Mouse (Mus musculus) ZHBTc4 (cell line): ENCODE measurements around the gene Cubn.

Experiments
- DNase-seq: peaks from one replicate; pipeline ENCODE4 v3.0.0-alpha.2; 2011; ENCODE audit warnings: low read depth, low spot score

The Cubn gene

GRCm38 (mm10) chr2:13357885-13358552 lies 133.6 kb downstream of the Cubn start:
- no peak for DNase-seq

DNA sequence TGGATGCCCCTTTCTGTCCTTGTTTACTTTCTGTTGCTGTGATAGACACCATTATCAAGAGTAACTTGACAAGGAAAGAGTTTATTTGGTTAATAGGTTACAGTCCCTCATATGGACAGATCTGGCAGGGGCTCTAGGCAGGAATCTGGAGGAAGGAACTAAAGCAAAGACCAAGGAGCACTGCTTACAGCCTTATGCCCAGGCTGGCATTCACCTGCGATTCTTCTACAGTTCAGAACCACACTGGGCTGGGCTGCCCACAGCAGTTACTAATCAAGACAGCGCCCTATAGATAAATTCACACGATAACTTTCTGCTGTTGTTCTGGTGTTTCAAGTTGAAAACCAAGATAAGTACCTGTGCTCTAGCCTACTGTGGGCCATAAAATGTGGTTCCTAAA lies 138.8 kb downstream of the Cubn start:
- no peak for DNase-seq

DNA sequence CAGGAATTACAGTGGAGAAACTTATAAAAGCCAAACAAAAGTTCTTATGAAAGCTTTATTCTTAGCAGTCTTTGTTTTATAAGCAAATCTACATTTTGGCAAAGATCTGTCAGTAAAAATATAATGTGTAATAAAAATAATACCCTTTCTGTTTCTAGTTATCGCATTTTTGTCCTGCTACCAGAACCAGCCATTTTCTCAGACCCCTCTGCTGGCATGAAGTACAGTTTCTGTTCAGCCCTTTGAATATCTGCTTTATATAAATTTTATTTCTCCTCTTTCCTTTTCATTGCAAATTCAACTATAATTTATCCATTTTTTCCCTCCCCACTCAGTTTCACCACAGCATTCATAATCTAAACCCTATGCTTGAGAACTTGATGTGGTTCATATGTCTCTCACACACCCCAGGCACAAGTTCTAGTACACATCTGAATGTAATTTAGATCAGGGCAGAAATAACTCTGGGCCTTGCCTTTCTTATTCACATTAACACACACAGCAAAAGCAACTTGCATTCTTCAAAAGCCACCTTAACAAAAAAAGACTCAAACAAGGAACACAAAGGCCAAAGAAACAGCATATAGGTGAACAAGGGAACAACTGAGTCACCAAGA lies 139.4 kb downstream of the Cubn start:
- no peak for DNase-seq

GRCm38 (mm10) chr2:13342325-13342926 lies 149.2 kb downstream of the Cubn start:
- DNase-seq, result no peak

GRCm38 (mm10) chr2:13335446-13335845 lies 156.2 kb downstream of the Cubn start:
- DNase-seq, result no peak

DNA sequence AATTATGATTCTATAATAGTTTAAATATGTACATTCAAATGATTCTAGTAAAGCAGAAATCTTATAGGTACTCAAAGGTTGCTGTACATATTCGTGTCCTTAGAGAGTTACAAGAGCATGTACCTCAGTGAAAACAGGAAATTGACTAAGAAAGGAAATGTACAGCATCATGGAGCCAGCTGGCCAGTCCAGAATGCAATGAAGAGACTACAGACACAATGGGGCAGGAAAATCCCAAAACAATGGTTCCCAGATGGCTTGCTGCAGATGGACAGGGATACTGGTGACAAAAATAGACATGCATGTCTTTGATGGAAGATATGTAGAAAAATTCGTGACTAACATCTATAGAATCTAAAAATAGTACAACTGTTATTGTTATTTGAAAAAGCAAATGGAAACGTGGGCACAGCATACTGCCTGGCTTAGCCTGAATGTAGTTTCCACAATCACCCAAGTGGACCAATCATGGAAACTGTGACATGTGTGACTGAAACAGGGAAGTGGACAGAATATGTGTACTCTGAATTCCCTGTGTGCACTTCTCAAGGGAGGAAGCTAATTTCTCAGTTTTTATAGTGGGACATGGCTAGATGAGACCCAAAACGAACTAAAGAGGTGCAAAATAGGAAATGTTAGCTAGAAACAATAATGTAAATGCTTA lies 161.7 kb downstream of the Cubn start:
- DNase-seq, result no peak

GRCm38 (mm10) chr2:13303376-13303775 lies 188.2 kb downstream of the Cubn start:
- DNase-seq, result no peak

- DNase-seq, result peak; percentile 44
These were observed 192.6 kb downstream of the Cubn start for GRCm38 (mm10) chr2:13299031-13299430.

DNA sequence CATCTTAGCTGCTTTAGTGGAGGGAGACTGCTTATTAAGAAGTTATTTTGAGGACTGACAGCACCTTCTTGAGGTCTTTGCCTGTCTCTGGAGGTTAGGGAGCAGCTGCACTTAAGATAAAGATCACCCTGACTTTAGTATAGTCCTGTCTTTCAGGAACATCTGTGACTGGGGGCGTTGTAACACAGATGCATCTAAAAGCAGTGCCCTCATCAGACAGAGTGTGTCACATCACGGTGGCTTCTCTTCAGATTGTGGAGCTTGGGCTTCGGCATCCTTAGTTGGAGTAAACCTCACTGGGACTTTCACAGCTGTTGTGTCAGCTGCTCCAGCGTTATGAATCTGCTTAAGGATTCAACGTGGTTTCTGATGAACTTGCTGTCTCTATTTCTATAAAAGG lies 193.9 kb downstream of the Cubn start:
- no peak for DNase-seq

DNA sequence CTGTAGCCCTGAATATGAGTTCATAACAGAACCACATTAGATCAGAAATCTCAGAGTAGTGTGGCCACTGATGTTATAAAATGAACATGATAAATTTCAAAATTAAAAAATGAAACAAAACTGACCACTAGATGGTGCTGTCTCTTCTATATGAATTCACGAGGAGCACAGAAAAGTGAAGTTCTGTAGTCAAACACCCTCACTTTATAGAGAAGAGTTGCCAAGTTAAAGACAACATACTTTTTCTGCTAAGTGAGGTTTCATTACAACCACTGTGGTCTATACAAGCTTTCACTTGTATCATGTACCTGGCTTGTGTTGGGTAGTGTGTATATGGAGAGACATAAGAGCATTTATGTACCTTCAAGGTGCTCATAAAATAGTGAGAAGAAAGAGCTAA lies 201.0 kb downstream of the Cubn start:
- peak; percentile 40 for DNase-seq

GRCm38 (mm10) chr2:13290070-13290469 lies 201.5 kb downstream of the Cubn start:
- DNase-seq, result no peak

DNA sequence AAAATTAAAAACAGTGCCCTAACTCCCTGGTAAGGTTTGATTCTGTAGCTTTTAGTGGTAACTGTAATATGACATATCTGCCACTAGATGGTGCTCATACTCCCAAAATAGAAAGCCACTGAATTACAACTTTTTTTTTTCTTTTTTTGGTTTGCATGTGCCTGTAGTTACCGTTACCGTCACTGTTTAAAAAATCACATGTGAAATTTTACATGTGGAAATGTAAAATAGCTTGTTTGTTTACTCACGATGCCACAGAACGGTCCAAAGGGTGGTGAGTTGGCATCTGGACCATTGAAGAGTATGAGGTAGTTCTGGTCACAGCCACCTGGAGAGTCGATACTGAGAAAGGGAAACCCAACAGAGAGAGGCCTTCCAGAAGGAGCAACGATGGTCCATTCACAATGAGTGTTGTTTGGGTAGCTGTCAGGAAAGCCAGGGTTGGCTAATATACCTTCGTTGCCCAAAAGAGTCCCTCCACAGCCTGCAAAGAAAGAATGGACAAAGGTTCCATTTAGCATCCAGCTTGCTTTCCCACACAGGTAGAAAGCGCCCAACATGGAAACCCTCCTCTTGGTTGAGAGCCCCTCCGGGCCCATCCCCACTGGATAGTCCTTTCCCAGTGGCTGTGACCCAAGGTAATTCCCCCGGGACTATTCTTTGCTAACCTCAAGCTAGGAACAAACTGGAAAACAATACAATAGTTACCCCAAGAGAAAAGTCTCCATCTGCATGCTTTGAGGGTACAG lies 213.3 kb downstream of the Cubn start:
- peak; percentile 39 for DNase-seq

- DNase-seq, result peak; percentile 79
These were observed 215.7 kb downstream of the Cubn start for GRCm38 (mm10) chr2:13275874-13276273.

DNA sequence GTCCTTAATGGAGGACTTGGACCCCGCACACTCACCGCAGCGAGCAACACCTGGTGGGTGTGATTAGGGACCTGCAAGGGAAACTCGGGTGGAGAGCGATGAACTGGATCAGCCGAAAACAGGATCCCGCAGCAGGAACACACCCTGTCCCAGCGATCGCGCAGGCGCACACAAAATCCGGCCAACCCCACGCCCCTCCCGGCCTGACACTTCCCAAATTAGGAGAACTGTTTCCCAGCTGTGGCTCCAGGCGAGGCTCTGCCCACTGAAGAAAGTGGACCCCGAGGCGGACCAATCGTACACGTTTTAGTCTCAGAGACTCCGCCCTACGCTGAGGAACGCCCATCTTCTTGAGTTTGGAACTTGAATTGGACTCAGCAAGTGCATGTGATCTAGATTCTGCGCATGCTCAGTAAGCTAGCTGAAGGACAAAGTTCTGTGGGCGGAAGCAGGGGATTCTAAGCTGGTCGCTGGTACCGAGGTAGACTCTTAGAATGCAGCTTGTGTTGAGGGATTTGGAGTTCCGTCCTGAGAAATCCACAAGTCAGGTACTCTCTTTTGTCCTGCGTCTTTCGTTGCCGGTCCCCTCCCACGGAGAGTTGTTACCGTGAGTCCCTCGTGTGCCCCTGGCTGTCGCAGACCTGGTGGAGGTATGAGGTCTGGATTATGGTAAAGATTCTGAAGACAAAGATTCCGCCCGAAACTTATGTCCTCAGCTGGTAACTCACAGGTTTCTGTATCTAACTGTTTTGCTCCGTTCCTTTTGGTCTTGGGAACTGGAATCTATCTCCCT lies 220.3 kb downstream of the Cubn start, which contains the start of gene Rsu1:
Gene Rsu1 (minus strand): TSS at position 251 of the 793 bp plus-strand sequence.
- DNase-seq, result peak; percentile 100

DNA sequence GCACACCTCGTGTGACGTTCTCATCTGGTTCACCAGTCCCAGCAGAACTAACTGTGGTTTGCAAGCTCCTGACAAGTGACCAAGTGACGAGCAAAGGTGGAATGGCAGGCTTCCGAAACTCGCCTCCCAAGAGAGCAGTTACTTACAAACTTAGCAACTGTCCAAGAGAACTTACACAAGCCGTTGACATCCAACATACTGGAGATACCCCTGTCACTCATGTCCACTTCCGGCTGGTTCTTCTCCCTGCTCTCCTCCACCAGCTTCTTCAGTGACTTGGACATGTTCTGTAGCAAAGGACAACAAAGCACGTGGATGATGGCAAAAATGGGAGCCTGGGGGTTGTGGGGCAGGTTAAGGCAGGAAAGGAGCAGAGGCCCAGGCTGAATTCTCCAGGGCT lies 220.9 kb downstream of the Cubn start:
- DNase-seq, result no peak

- no peak for DNase-seq
These were observed 222.8 kb downstream of the Cubn start for GRCm38 (mm10) chr2:13268681-13269293.

GRCm38 (mm10) chr2:13264875-13265274 lies 226.7 kb downstream of the Cubn start:
- DNase-seq, result peak; percentile 71

- DNase-seq, result no peak
These were observed 228.5 kb downstream of the Cubn start for GRCm38 (mm10) chr2:13263150-13263549.

DNA sequence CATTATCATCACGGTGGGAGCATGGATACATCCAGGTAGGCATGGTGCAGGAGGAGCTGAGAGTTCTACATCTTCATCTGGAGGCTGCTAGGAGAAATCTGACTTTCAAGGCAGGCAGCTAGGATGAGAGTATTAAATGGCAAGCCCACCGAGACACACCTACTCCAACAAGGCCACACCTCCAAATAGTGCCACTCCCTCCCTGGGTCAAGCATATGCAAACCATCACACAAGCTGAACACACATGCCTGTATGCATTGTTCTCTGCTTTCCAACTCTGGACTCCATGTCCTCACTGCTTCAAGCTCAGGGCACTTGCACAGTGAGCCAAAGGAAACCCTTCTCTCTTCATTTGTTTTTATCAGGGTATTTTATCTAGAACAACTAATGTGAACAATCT lies 233.0 kb downstream of the Cubn start:
- peak; percentile 65 for DNase-seq

DNA sequence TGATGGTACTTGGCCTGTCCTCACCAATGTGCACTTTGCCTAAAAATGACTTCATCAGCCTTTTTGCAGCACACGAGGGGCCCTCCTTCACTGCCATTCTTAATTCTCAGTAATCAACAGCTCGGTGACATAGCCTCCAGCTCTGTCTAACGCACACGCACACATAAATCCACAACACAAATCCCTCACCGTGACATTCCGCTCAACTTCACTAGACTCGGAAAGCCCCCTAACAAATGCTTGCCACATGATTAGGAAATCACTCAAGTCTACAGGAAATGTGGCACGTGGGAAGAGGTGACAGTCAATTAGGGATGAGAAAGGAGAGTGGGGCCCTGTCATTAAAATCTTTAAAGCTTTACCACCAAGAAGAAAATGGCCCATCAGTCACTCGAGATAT lies 250.9 kb downstream of the Cubn start:
- DNase-seq, result no peak
